27 mouse cellular contexts compared by ENCODE assay signal in the genomic region with DNA sequence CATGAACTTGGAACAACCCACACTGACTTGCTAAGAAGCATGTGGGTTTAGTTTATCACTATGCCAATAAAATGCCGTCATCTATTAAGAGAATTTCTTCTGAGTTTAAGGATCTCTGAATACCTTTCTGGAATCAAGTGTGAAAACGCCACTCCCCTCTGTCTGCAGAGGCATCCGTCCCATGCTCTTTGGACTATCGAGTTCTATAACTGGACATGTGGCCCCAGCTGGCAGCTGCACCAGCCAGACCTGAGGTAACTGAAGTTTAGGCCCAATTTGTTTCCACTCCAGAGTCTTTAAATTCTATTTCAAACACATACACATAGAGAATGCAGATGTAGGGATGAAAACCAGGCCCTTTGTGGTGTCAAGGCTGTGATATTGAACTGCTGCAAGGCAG.
A peak's percentile ranks its signal among the peaks of the same experiment; 100 is the strongest.
DNase-seq lines count a peak whose midpoint lies in the region; ATAC-seq and TF ChIP-seq lines count a peak whose summit lies in the region.
"Had no signal": no experiment of that assay in that cellular context is flagged by ENCODE, and none has a peak within 500 bp of the region (broad histone marks: within the 10 kb centered on the region; RNA-seq: fewer than 3 reads in every experiment).

No protein-coding gene starts in this region.

- ATAC-seq in embryonic facial prominence, embryonic 14.5 days (ENCODE audit: low read depth), result no peak; the same call in 1 of the 2 replicates
- ATAC-seq in liver, postnatal 0 days, result no peak
- ATAC-seq: activated CD4-positive, CD25-positive, alpha-beta regulatory T cell, adult 4 months; forebrain, embryonic 15.5 days; hindbrain, postnatal 0 days had no signal

- H3K4me1 ChIP-seq in embryonic facial prominence, embryonic 14.5 days (ENCODE audit: control insufficient read depth, insufficient read depth, low read length), result no peaks in the 10 kb centered on the region
- no peaks in the 10 kb centered on the region for H3K4me1 ChIP-seq in embryonic facial prominence, embryonic 10.5 days
- H3K4me1 ChIP-seq in kidney, adult 2 months (ENCODE audit: control insufficient read depth, insufficient read depth, low read length), result no peaks in the 10 kb centered on the region
- no peaks in the 10 kb centered on the region for H3K4me1 ChIP-seq in liver, postnatal 0 days (ENCODE audit: insufficient read depth)
- H3K4me1 ChIP-seq: embryonic facial prominence, embryonic 12.5 days; forebrain, embryonic 12.5 days; forebrain, embryonic 15.5 days; heart, embryonic 12.5 days; heart, embryonic 15.5 days had no signal

- 64% methylated on average over 4 of the region's 4 CpGs for WGBS in embryonic facial prominence, embryonic 14.5 days
- 87% methylated on average over 4 of the region's 4 CpGs for WGBS in embryonic facial prominence, embryonic 10.5 days
- 53% methylated on average over 4 of the region's 4 CpGs for WGBS in kidney, adult 2 months
- 78% methylated on average over 4 of the region's 4 CpGs for WGBS in liver, postnatal 0 days (ENCODE audit: insufficient replicate concordance)

- TF ChIP-seq POLR2A in kidney, adult 2 months (IDR thresholded peaks at IDR 0.05; ENCODE audit: low read depth, low read length), result no peak

- H3K9me3 ChIP-seq in embryonic facial prominence, embryonic 14.5 days (ENCODE audit: control insufficient read depth, low read length), result no peaks in the 10 kb centered on the region
- no peaks in the 10 kb centered on the region for H3K9me3 ChIP-seq in embryonic facial prominence, embryonic 10.5 days
- H3K9me3 ChIP-seq in liver, postnatal 0 days (ENCODE audit: low read length), result no peaks in the 10 kb centered on the region
- H3K9me3 ChIP-seq: embryonic facial prominence, embryonic 12.5 days; forebrain, embryonic 12.5 days; forebrain, embryonic 15.5 days; heart, embryonic 12.5 days; heart, embryonic 15.5 days had no signal

- no peak overlapping the region for H3K4me2 ChIP-seq in embryonic facial prominence, embryonic 14.5 days (ENCODE audit: low read depth, low read length)
- H3K4me2 ChIP-seq in liver, postnatal 0 days (ENCODE audit: low read depth, low read length), result no peak overlapping the region
- H3K4me2 ChIP-seq: embryonic facial prominence, embryonic 12.5 days; forebrain, embryonic 12.5 days; forebrain, embryonic 15.5 days; heart, embryonic 12.5 days; heart, embryonic 15.5 days; hindbrain, embryonic 14.5 days had no signal

- no peak overlapping the region for H3K9ac ChIP-seq in embryonic facial prominence, embryonic 14.5 days (ENCODE audit: low read depth, low read length)
- H3K9ac ChIP-seq in liver, postnatal 0 days (replicated peaks), result no peak overlapping the region
- H3K9ac ChIP-seq: embryonic facial prominence, embryonic 12.5 days; forebrain, embryonic 12.5 days; forebrain, embryonic 15.5 days; heart, embryonic 12.5 days; heart, embryonic 15.5 days; hindbrain, embryonic 14.5 days had no signal

- H3K27me3 ChIP-seq in embryonic facial prominence, embryonic 14.5 days (replicated peaks; ENCODE audit: control insufficient read depth, insufficient read depth, low read length), result no peaks in the 10 kb centered on the region
- H3K27me3 ChIP-seq in embryonic facial prominence, embryonic 10.5 days (replicated peaks; ENCODE audit: low read depth, poor library complexity, severe bottlenecking), result no peaks in the 10 kb centered on the region
- no peaks in the 10 kb centered on the region for H3K27me3 ChIP-seq in kidney, adult 2 months (replicated peaks; ENCODE audit: control insufficient read depth, insufficient read depth, low read length)
- no peaks in the 10 kb centered on the region for H3K27me3 ChIP-seq in liver, postnatal 0 days (ENCODE audit: insufficient read depth, low read length)
- H3K27me3 ChIP-seq: embryonic facial prominence, embryonic 12.5 days; forebrain, embryonic 12.5 days; forebrain, embryonic 15.5 days; heart, embryonic 12.5 days; heart, embryonic 15.5 days had no signal

- H3K36me3 ChIP-seq in embryonic facial prominence, embryonic 14.5 days (ENCODE audit: control insufficient read depth, insufficient read depth, low read length), result no peaks in the 10 kb centered on the region
- H3K36me3 ChIP-seq in embryonic facial prominence, embryonic 10.5 days (replicated peaks), result peaks cover 10% of the 10 kb centered on the region; the same call in 1 of the 2 replicates
- no peaks in the 10 kb centered on the region; the same call in 1 of the 2 replicates for H3K36me3 ChIP-seq in kidney, adult 2 months (ENCODE audit: control insufficient read depth, insufficient read depth, low read length)
- no peaks in the 10 kb centered on the region for H3K36me3 ChIP-seq in liver, postnatal 0 days (replicated peaks; ENCODE audit: insufficient read depth, low read length)
- H3K36me3 ChIP-seq: embryonic facial prominence, embryonic 12.5 days; forebrain, embryonic 12.5 days; forebrain, embryonic 15.5 days; heart, embryonic 15.5 days had no signal

- H3K27ac ChIP-seq in embryonic facial prominence, embryonic 14.5 days (replicated peaks; ENCODE audit: low read depth, low read length), result no peak overlapping the region
- H3K27ac ChIP-seq in embryonic facial prominence, embryonic 10.5 days (replicated peaks), result no peak overlapping the region
- H3K27ac ChIP-seq in kidney, adult 2 months (ENCODE audit: insufficient read depth, low read depth, low read length), result no peak overlapping the region
- no peak overlapping the region for H3K27ac ChIP-seq in liver, postnatal 0 days (ENCODE audit: low read depth)
- H3K27ac ChIP-seq: embryonic facial prominence, embryonic 12.5 days; forebrain, embryonic 12.5 days; forebrain, embryonic 15.5 days; heart, embryonic 15.5 days; hindbrain, embryonic 14.5 days; hindbrain, postnatal 0 days had no signal

- TF ChIP-seq EP300 in liver, postnatal 0 days (IDR thresholded peaks at IDR 0.05; ENCODE audit: low read depth), result no peak

- peak; percentile 47 for DNase-seq in embryonic facial prominence, embryonic 14.5 days (ENCODE audit: low spot score)
- no peak for DNase-seq in embryonic facial prominence, embryonic 10.5 days (ENCODE audit: low spot score)
- DNase-seq in kidney, adult 2 months, result peak; percentile 7
- DNase-seq in kidney, adult 11 months, result no peak
- peak; percentile 20 for DNase-seq in testis, postnatal 10 days (ENCODE audit: low spot score)
- DNase-seq in testis, postnatal 14 days (ENCODE audit: low spot score), result no peak
- no peak for DNase-seq in adipocyte (ENCODE audit: low spot score)
- no peak for DNase-seq in liver, postnatal 0 days
- DNase-seq: adrenal gland, postnatal 10 days; adrenal gland, postnatal 36 days; cerebellum, adult 18-20 months; cerebellum, adult 9-10 months; cerebellum, postnatal 14 days; gastrocnemius, postnatal 10 days; gastrocnemius, postnatal 36 days; heart, adult 18-20 months; heart, postnatal 10 days; heart, postnatal 4 days had no signal

- no peak overlapping the region for H3K4me3 ChIP-seq in embryonic facial prominence, embryonic 14.5 days (ENCODE audit: low read depth, low read length)
- no peak overlapping the region for H3K4me3 ChIP-seq in embryonic facial prominence, embryonic 10.5 days
- no peak overlapping the region for H3K4me3 ChIP-seq in kidney, adult 2 months (ENCODE audit: insufficient read depth, low read depth, low read length)
- no peak overlapping the region for H3K4me3 ChIP-seq in liver, postnatal 0 days (ENCODE audit: low read depth, low read length)
- H3K4me3 ChIP-seq: embryonic facial prominence, embryonic 12.5 days; erythroblast, embryonic 14.5 days; forebrain, embryonic 12.5 days; forebrain, embryonic 15.5 days; heart, embryonic 12.5 days; heart, embryonic 15.5 days had no signal

- no peak for TF ChIP-seq CTCF in kidney, adult 2 months (conservative IDR thresholded peaks at IDR 0.05; ENCODE audit: insufficient read depth, insufficient read length, low read depth, low read length)
- no peak for TF ChIP-seq CTCF in liver, postnatal 0 days (IDR thresholded peaks at IDR 0.05; ENCODE audit: low read depth)

Comparison
In these comparisons a context has a peak if more than half of its experiments do, and no peak if none do; other contexts are left out.
1. DNase-seq: peak in embryonic facial prominence, embryonic 14.5 days (single experiment), kidney, adult 2 months (single experiment) and testis, postnatal 10 days (single experiment); none in embryonic facial prominence, embryonic 10.5 days (single experiment), kidney, adult 11 months (single experiment), testis, postnatal 14 days (single experiment), adipocyte (single experiment) and liver, postnatal 0 days (single experiment).